19 mouse cellular contexts compared by ENCODE assay signal in genomic region chr2:74956129-74956450, GRCm38 (mm10).
"Had no signal": no experiment of that assay in that cellular context is flagged by ENCODE, and none has a peak within 500 bp of the region (broad histone marks: within the 10 kb centered on the region; RNA-seq: fewer than 3 reads in every experiment).

No protein-coding gene starts in this region.

- H3K4me1 ChIP-seq: liver, embryonic 12.5 days; midbrain, embryonic 10.5 days; midbrain, embryonic 13.5 days; stomach, embryonic 15.5 days had no signal

- H3K9me3 ChIP-seq: limb, embryonic 15.5 days; liver, embryonic 12.5 days; midbrain, embryonic 10.5 days; midbrain, embryonic 13.5 days; neural tube, embryonic 13.5 days; neural tube, embryonic 15.5 days; stomach, embryonic 15.5 days had no signal

- H3K27ac ChIP-seq: limb, embryonic 15.5 days; liver, embryonic 12.5 days; liver, embryonic 14.5 days; midbrain, embryonic 10.5 days; midbrain, embryonic 13.5 days; neural tube, embryonic 13.5 days; neural tube, embryonic 15.5 days; stomach, embryonic 15.5 days; stomach, postnatal 0 days had no signal

- H3K4me2 ChIP-seq: limb, embryonic 15.5 days; liver, embryonic 12.5 days; midbrain, embryonic 13.5 days; neural tube, embryonic 13.5 days; neural tube, embryonic 15.5 days; stomach, embryonic 15.5 days had no signal

- H3K36me3 ChIP-seq: limb, embryonic 15.5 days; liver, embryonic 12.5 days; midbrain, embryonic 10.5 days; midbrain, embryonic 13.5 days; neural tube, embryonic 13.5 days; neural tube, embryonic 15.5 days; stomach, embryonic 15.5 days had no signal

- H3K27me3 ChIP-seq: liver, embryonic 12.5 days; midbrain, embryonic 13.5 days; neural tube, embryonic 13.5 days; neural tube, embryonic 15.5 days had no signal

- DNase-seq: lung, adult 2 months; lung, postnatal 4 days; retina, postnatal 1 day; right cerebral cortex, adult 18-20 months; right cerebral cortex, postnatal 14 days; thymus, adult 2 months; thymus, postnatal 25 days; thymus, postnatal 4 days had no signal

- ATAC-seq: liver, embryonic 12.5 days; midbrain, embryonic 13.5 days; midbrain, embryonic 16.5 days had no signal

- H3K4me3 ChIP-seq: limb, embryonic 15.5 days; liver, embryonic 12.5 days; midbrain, embryonic 10.5 days; midbrain, embryonic 13.5 days; myocyte; neural tube, embryonic 13.5 days; neural tube, embryonic 15.5 days; stomach, embryonic 15.5 days had no signal

- H3K9ac ChIP-seq: limb, embryonic 15.5 days; liver, embryonic 12.5 days; liver, embryonic 14.5 days; midbrain, embryonic 13.5 days; neural tube, embryonic 13.5 days; neural tube, embryonic 15.5 days; stomach, embryonic 15.5 days had no signal
